Mouse (Mus musculus) embryonic facial prominence, embryonic 12.5 days (tissue): ENCODE measurements around the gene Cmah. TPM values are rescaled to one million over a fixed set of nuclear protein-coding genes. Genes with fewer than 3 reads are reported as not detected.

Experiments used
- ATAC-seq: fragments of 200-750 bp; cut with Nextera tagmentation; 2 replicates; pipeline ENCODE4 v1.8.0; 2017; ENCODE audit not compliant: insufficient number of reproducible peaks, insufficient read depth, low FRiP score, low TSS enrichment
- H3K27ac ChIP-seq: fragments of 300-500 bp; sonication (generic); 2 replicates; pipeline ENCODE4 v1.5.1; 2016; ENCODE audit warnings: mild to moderate bottlenecking
- H3K27me3 ChIP-seq: fragments of 300-500 bp; sonication (generic); 2 replicates; pipeline ENCODE4 v1.6.1; 2016; ENCODE audit warnings: mild to moderate bottlenecking, moderate library complexity
- H3K36me3 ChIP-seq: fragments of 300-500 bp; sonication (generic); 2 replicates; pipeline ENCODE4 v1.6.1; 2016; ENCODE audit warnings: mild to moderate bottlenecking
- H3K4me1 ChIP-seq: fragments of 300-500 bp; sonication (generic); 2 replicates; pipeline ENCODE4 v1.6.1; 2016
- H3K4me2 ChIP-seq: fragments of 300-500 bp; sonication (generic); replicated peaks from 2 replicates; pipeline ENCODE4 v1.6.1; 2016; ENCODE audit warnings: mild to moderate bottlenecking, moderate library complexity
- H3K4me3 ChIP-seq: fragments of 300-500 bp; sonication (generic); 2 replicates; pipeline ENCODE4 v1.5.1; 2016; ENCODE audit warnings: mild to moderate bottlenecking
- H3K9ac ChIP-seq: fragments of 300-500 bp; sonication (generic); 2 replicates; pipeline ENCODE4 v1.6.1; 2016; ENCODE audit warnings: mild to moderate bottlenecking, moderate library complexity
- H3K9me3 ChIP-seq: fragments of 300-500 bp; sonication (generic); 2 replicates; pipeline ENCODE4 v1.6.1; 2016; ENCODE audit warnings: mild to moderate bottlenecking, moderate library complexity
- WGBS: fragments of 180-500 bp; shearing (Covaris S2); methylation state at CpG from one replicate; pipeline ENCODE4 v1.1.7; 2016; 5-methylcytosine and 5-hydroxymethylcytosine counted together
- polyA plus RNA-seq: library from polyadenylated mRNA; unstranded; fragments of >200 nt; fragmentation: Nextera tagmentation; extraction: Ambion mirVana; gene quantifications from 2 replicates; pipeline ENCODE4 v1.2.1, GENCODE M21; 2016

Cmah gene
- polyA plus RNA-seq, 1 experiment from 2014 or later, result 0.24 TPM

DNA sequence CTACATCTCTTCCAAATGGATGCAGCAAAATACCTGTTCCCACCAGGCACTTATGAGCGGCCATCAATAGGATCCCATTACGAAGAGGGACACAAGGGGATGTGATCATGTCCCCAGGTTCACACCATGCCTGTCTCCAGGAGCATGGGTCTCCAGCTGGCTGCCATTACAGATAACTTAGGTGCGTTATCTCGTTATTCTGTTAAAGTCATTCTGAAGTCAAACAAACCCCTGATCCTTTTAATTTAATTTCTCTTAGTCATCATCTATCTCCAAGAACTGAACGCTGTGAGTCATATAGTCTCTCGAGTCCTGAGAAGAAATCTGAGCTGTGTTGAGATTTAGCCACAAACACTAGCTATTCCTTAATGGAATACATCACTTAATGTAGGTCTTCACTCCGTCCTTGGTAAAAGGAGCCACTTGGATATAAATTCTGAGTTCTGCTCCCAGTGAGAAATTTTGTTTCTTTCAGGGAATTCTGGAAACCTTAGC lies 195.2 kb downstream of the Cmah start:
- no peaks in the 10 kb centered on the region for H3K9me3 ChIP-seq
- H3K4me2 ChIP-seq, result no peak overlapping the region
- H3K27me3 ChIP-seq, result no peaks in the 10 kb centered on the region
- no peak overlapping the region for H3K9ac ChIP-seq
- no peak for ATAC-seq
- H3K4me1 ChIP-seq, result peaks cover 12% of the 10 kb centered on the region
- WGBS, result 63% methylated on average over 7 of the region's 7 CpGs
- H3K27ac ChIP-seq, result no peak overlapping the region
- no peak overlapping the region for H3K4me3 ChIP-seq
- H3K36me3 ChIP-seq, result no peaks in the 10 kb centered on the region

GRCm38 (mm10) chr13:24523587-24524221 lies 196.5 kb downstream of the Cmah start:
- Histone ChIP-seq H3K27me3 (no peaks in the 10 kb centered on the region), H3K9ac (no peak overlapping the region), H3K4me1 (peaks cover 12% of the 10 kb centered on the region), H3K9me3 (no peaks in the 10 kb centered on the region), H3K4me2 (no peak overlapping the region), H3K36me3 (no peaks in the 10 kb centered on the region), H3K4me3 (no peak overlapping the region), H3K27ac (no peak overlapping the region)
- WGBS, result 59% methylated on average over 4 of the region's 4 CpGs
- no peak for ATAC-seq

GRCm38 (mm10) chr13:24524468-24524867 lies 197.3 kb downstream of the Cmah start:
- 68% methylated on average over 1 of the region's 1 CpGs for WGBS
- Histone ChIP-seq H3K4me1 (peaks cover 12% of the 10 kb centered on the region), H3K4me2 (no peak overlapping the region), H3K36me3 (no peaks in the 10 kb centered on the region), H3K27me3 (no peaks in the 10 kb centered on the region), H3K9me3 (no peaks in the 10 kb centered on the region), H3K4me3 (no peak overlapping the region), H3K27ac (no peak overlapping the region), H3K9ac (no peak overlapping the region)
- ATAC-seq, result no peak

DNA sequence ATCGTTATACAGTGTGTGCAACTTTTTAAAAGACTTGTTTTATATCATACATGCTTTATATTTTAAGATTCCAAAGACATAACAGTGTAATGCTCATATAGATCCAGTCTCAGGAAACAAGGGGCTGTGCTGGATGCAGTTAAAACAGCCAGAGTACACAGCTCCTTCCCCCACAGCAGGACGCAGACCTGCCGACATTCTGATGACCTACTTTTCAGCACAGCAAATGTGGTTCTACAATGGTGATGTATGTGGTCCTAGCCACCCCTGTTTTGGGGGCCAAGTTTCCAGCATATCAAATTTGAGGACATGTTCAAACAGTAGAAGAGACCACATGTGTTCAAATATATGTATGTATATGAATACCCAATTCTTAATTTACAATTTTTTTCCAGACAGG lies 198.3 kb downstream of the Cmah start:
- H3K9me3 ChIP-seq, result no peaks in the 10 kb centered on the region
- 65% methylated on average over 3 of the region's 3 CpGs for WGBS
- no peaks in the 10 kb centered on the region for H3K27me3 ChIP-seq

DNA sequence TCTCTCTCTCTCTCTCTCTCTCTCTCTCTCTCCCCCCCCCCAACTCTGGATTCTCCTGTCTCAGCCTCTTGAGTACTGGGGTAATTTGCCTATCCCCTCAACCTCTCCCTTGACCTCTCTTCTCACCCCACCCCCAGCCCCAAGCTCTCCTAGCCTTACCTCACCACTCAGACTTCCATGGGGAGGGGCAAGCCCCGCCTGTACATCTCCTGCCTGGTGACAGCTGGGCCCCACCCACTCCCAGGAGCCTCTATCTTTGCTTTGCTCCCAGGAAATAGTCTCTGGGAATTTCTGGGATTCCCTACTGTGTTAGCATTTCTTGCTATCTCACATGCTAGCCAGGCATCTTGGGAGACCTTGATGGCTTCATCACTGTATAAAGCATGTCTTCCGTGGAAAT lies 199.7 kb downstream of the Cmah start:
- Histone ChIP-seq H3K27me3 (no peaks in the 10 kb centered on the region), H3K4me2 (no peak overlapping the region), H3K4me1 (peaks cover 3% of the 10 kb centered on the region; the same call in 1 of the 2 replicates), H3K4me3 (no peak overlapping the region), H3K9me3 (no peaks in the 10 kb centered on the region), H3K27ac (no peak overlapping the region), H3K36me3 (no peaks in the 10 kb centered on the region), H3K9ac (no peak overlapping the region)
- no peak for ATAC-seq
- WGBS, result 62% methylated on average over 2 of the region's 2 CpGs

More for the DNA sequence above, 198.3 kb downstream of the Cmah start:
- Histone ChIP-seq H3K4me1 (peaks cover 8% of the 10 kb centered on the region; the same call in 1 of the 2 replicates), H3K27ac (no peak overlapping the region), H3K4me3 (no peak overlapping the region), H3K9ac (no peak overlapping the region), H3K4me2 (no peak overlapping the region), H3K36me3 (no peaks in the 10 kb centered on the region)
- no peak for ATAC-seq

Other genes with a start within 250 kb of the Cmah start
- 37.5 and 40.1 TPM in 2 replicates for gene Carmil1, start 46.6 kb upstream of the Cmah start, polyA plus RNA-seq